Mouse (Mus musculus): Measurements from ENCODE around the gene Setdb1. TPM values are rescaled to one million over a fixed set of nuclear protein-coding genes. Genes with fewer than 3 reads are reported as not detected.

The Setdb1 gene
- total RNA-seq, 2 experiments from 2014 or later: 10.2 to 11.8 TPM

Other genes with a start within 250 kb of the Setdb1 start
- gene Vps72, start 246.2 kb downstream of the Setdb1 start, total RNA-seq (2021): 10 to 100 TPM; 36.0 to 40.4 TPM
- gene Tmod4, start 232.7 kb downstream of the Setdb1 start, total RNA-seq (2021): 100 to 1,000 TPM; 481 to 623 TPM
- gene Scnm1, start 223.2 kb downstream of the Setdb1 start, total RNA-seq (2021): 10 to 100 TPM; 26.6 to 34.1 TPM
- gene Lysmd1, start 223.1 kb downstream of the Setdb1 start, total RNA-seq (2021): 1 to 10 TPM; 6.4 to 7.0 TPM
- gene Tnfaip8l2, start 214.8 kb downstream of the Setdb1 start, total RNA-seq (2021): under 1 TPM; 0.48 to 0.97 TPM
- gene Sema6c, start 196.7 kb downstream of the Setdb1 start, total RNA-seq (2021): 100 to 1,000 TPM in 1 of 2 experiments, 10 to 100 TPM in 1; 98.2 to 101 TPM
- 1 to 10 TPM; 8.2 to 8.3 TPM for gene Gabpb2, start 139.3 kb downstream of the Setdb1 start, total RNA-seq (2021)
- gene Cdc42se1, start 128.5 kb downstream of the Setdb1 start, total RNA-seq (2021): 10 to 100 TPM; 15.5 TPM
- 10 to 100 TPM; 34.4 to 42.4 TPM for gene Mllt11, start 125.0 kb downstream of the Setdb1 start, total RNA-seq (2021)
- not detected for gene Gm128, start 115.6 kb downstream of the Setdb1 start, total RNA-seq (2021)
- gene Bnipl, start 106.0 kb downstream of the Setdb1 start, total RNA-seq (2021): not detected
- gene Mindy1, start 75.9 kb downstream of the Setdb1 start, total RNA-seq (2021): 10 to 100 TPM; 19.9 to 22.8 TPM
- 10 to 100 TPM; 36.5 to 38.3 TPM for gene Prune1, start 75.1 kb downstream of the Setdb1 start, total RNA-seq (2021)
- gene Anxa9, start 50.0 kb downstream of the Setdb1 start, total RNA-seq (2021): under 1 TPM; 0.15 to 0.27 TPM
- 10 to 100 TPM; 20.3 to 21.7 TPM for gene Cers2, start 42.4 kb downstream of the Setdb1 start, total RNA-seq (2021)
- gene 4930558C23Rik, start 45.6 kb upstream of the Setdb1 start, total RNA-seq (2021): not detected
- gene Arnt, start 77.2 kb upstream of the Setdb1 start, total RNA-seq (2021): 10 to 100 TPM; 33.8 to 39.3 TPM
- 10 to 100 TPM in 1 of 2 experiments, 1 to 10 TPM in 1; 8.9 to 12.9 TPM for gene Ctsk, start 142.1 kb upstream of the Setdb1 start, total RNA-seq (2021)
- gene Ctss, start 169.6 kb upstream of the Setdb1 start, total RNA-seq (2021): 1 to 10 TPM; 3.2 to 3.3 TPM
- gene Hormad1, start 202.5 kb upstream of the Setdb1 start, total RNA-seq (2021): not detected
- gene Golph3l, start 231.7 kb upstream of the Setdb1 start, total RNA-seq (2021): 10 to 100 TPM; 10.2 to 11.0 TPM